Mouse (Mus musculus) G1E (cell line): ENCODE data around the gene Ackr2.

ENCODE experiments used
- CTCF ChIP-seq: IDR thresholded peaks from 2 replicates; pipeline ENCODE4 v1.5.1; 2012; ENCODE audit warnings: low read depth, low read length, inconsistent platforms, mixed read lengths
- GATA1 ChIP-seq: IDR thresholded peaks from 2 replicates; pipeline ENCODE4 v1.6.1; 2012; ENCODE audit warnings: borderline replicate concordance, low read length, inconsistent platforms, mixed read lengths
- GATA2 ChIP-seq: IDR thresholded peaks from 2 replicates; pipeline ENCODE4 v1.6.1; 2012; ENCODE audit warnings: low read depth, low read length, inconsistent platforms, borderline replicate concordance
- POLR2AphosphoS5 ChIP-seq: IDR thresholded peaks from 2 replicates; pipeline ENCODE4 v1.6.1; 2012; ENCODE audit warnings: low read depth, low read length, inconsistent platforms; ENCODE audit not compliant: insufficient replicate concordance
- TAL1 ChIP-seq: conservative IDR thresholded peaks from 2 replicates; pipeline ENCODE4 v1.6.1; 2012; ENCODE audit warnings: low read depth, low read length, inconsistent platforms, mixed read lengths

- TF ChIP-seq GATA1 (no peak), CTCF (no peak), POLR2AphosphoS5 (no peak), GATA2 (no peak), TAL1 (no peak)
These were observed 11.5 kb downstream of the Ackr2 start for GRCm38 (mm10) chr9:121909635-121910034.
